Mouse (Mus musculus): ENCODE data around the gene Slc22a22. TPM values are rescaled to one million over a fixed set of nuclear protein-coding genes. Genes with fewer than 3 reads are reported as not detected.

Slc22a22 gene
- not detected in 2 replicates for total RNA-seq (2012; rRNA removed)
- polyA plus RNA-seq (2012; ENCODE audit: insufficient read depth in 1 of 2, insufficient read length in 2 of 2, low read depth in 1 of 2, low replicate concordance in 2 of 2, missing spikeins in 1 of 2) = not detected

GRCm38 (mm10) chr15:57477525-57477924, at the start of gene Slc22a22:
TSS of gene Slc22a22 (minus strand) at chr15:57477625.
- Histone ChIP-seq H3K4me1 (ENCODE audit: control insufficient read depth in 1 of 2, insufficient read depth in 2 of 2, low read length in 2 of 2) (no peaks in the 10 kb centered on the region), H3K27ac (ENCODE audit: control insufficient read depth, low read depth, low read length) (no peak within 1 kb of the TSS), H3K4me3 (ENCODE audit: control insufficient read depth in 1 of 2, insufficient read depth in 1 of 2, low read depth in 2 of 2, low read length in 2 of 2) (no peak within 1 kb of the TSS), H3K9ac (ENCODE audit: control insufficient read depth, low read depth, low read length, poor library complexity, severe bottlenecking) (no peak within 1 kb of the TSS), H3K9me3 (replicated peaks; ENCODE audit: insufficient read depth, low read length) (no peaks in the 10 kb centered on the region), H3K36me3 (ENCODE audit: control insufficient read depth in 1 of 2, insufficient read depth in 2 of 2, low read length in 2 of 2) (no peaks in the 10 kb centered on the region), H3K27me3 (ENCODE audit: control insufficient read depth in 1 of 2, insufficient read depth in 2 of 2, low read length in 2 of 2) (no peaks in the 10 kb centered on the region), H3K79me2 (ENCODE audit: control insufficient read depth, insufficient read depth, low read length, poor library complexity) (no peaks in the 10 kb centered on the region)
- DNase-seq (ENCODE audit: low read depth, low spot score) = no peak
- no peak for TF ChIP-seq E2F4 (IDR thresholded peaks at IDR 0.05; ENCODE audit: borderline replicate concordance, low read depth, low read length)
- TF ChIP-seq USF2 (IDR thresholded peaks at IDR 0.05; ENCODE audit: borderline replicate concordance in 1 of 2, insufficient read depth in 1 of 2, low read depth in 1 of 2, low read length in 2 of 2) = no peak
- no peak for TF ChIP-seq HCFC1 (IDR thresholded peaks at IDR 0.05; ENCODE audit: low read depth, low read length)
- no peak for TF ChIP-seq NRF1 (IDR thresholded peaks at IDR 0.05; ENCODE audit: insufficient read depth, low read depth, low read length, poor library complexity, severe bottlenecking)
- TF ChIP-seq ZKSCAN1 (IDR thresholded peaks at IDR 0.05; ENCODE audit: low read depth, low read length) = no peak
- no peak for TF ChIP-seq ZNF384 (IDR thresholded peaks at IDR 0.05; ENCODE audit: low read depth, low read length)
- TF ChIP-seq USF1 (IDR thresholded peaks at IDR 0.05; ENCODE audit: low read depth, low read length) = no peak
- TF ChIP-seq MAX (IDR thresholded peaks at IDR 0.05; ENCODE audit: low read length) = no peak
- no peak for TF ChIP-seq ELF1 (IDR thresholded peaks at IDR 0.05; ENCODE audit: low read depth, low read length)
- TF ChIP-seq NELFE (IDR thresholded peaks at IDR 0.05; ENCODE audit: low read depth, low read length) = no peak

GRCm38 (mm10) chr15:57523510-57524298, 46.3 kb upstream of the Slc22a22 start:
- no peak overlapping the region for H3K27ac ChIP-seq (ENCODE audit: control insufficient read depth, low read depth, low read length)
- H3K79me2 ChIP-seq (ENCODE audit: control insufficient read depth, insufficient read depth, low read length, poor library complexity) = no peaks in the 10 kb centered on the region
- DNase-seq (ENCODE audit: low read depth, low spot score) = no peak
- no peaks in the 10 kb centered on the region for H3K9me3 ChIP-seq (replicated peaks; ENCODE audit: insufficient read depth, low read length)
- H3K4me1 ChIP-seq (ENCODE audit: control insufficient read depth in 1 of 2, insufficient read depth in 2 of 2, low read length in 2 of 2) = no peaks in the 10 kb centered on the region
- H3K27me3 ChIP-seq (ENCODE audit: control insufficient read depth in 1 of 2, insufficient read depth in 2 of 2, low read length in 2 of 2) = no peaks in the 10 kb centered on the region
- H3K4me3 ChIP-seq (ENCODE audit: control insufficient read depth in 1 of 2, insufficient read depth in 1 of 2, low read depth in 2 of 2, low read length in 2 of 2) = no peak overlapping the region
- H3K36me3 ChIP-seq (ENCODE audit: control insufficient read depth in 1 of 2, insufficient read depth in 2 of 2, low read length in 2 of 2) = no peaks in the 10 kb centered on the region
- H3K9ac ChIP-seq (ENCODE audit: control insufficient read depth, low read depth, low read length, poor library complexity, severe bottlenecking) = no peak overlapping the region
- no peak for TF ChIP-seq TCF12 (IDR thresholded peaks at IDR 0.05; ENCODE audit: low read depth, low read length)
- no peak for TF ChIP-seq ETS1 (IDR thresholded peaks at IDR 0.05; ENCODE audit: low read depth, low read length)
- TF ChIP-seq MAX (IDR thresholded peaks at IDR 0.05; ENCODE audit: low read length) = no peak
- TF ChIP-seq USF2 (IDR thresholded peaks at IDR 0.05; ENCODE audit: borderline replicate concordance in 1 of 2, insufficient read depth in 1 of 2, low read depth in 1 of 2, low read length in 2 of 2) = no peak
- TF ChIP-seq RCOR1 (IDR thresholded peaks at IDR 0.05; ENCODE audit: low read depth, low read length) = no peak
